Mouse (Mus musculus): ENCODE results near the gene Gas7.

Gene Gas7

GRCm38 (mm10) chr11:67722399-67723156 lies 267.3 kb downstream of the Gas7 start:
- no peak for DNase-seq (ENCODE audit: low read depth)

- no peak for DNase-seq (ENCODE audit: low read depth)
Observed at GRCm38 (mm10) chr11:67723231-67724013, 268.2 kb downstream of the Gas7 start.

- peak; percentile 75 for DNase-seq (ENCODE audit: low read depth)
Observed at GRCm38 (mm10) chr11:67727095-67727494, 271.9 kb downstream of the Gas7 start.

- no peak for DNase-seq (ENCODE audit: low read depth)
Observed at GRCm38 (mm10) chr11:67728726-67729125, 273.5 kb downstream of the Gas7 start.

- no peak for DNase-seq (ENCODE audit: low read depth)
Observed at GRCm38 (mm10) chr11:67731056-67731455, 275.8 kb downstream of the Gas7 start.

- no peak for DNase-seq (ENCODE audit: low read depth)
Observed at GRCm38 (mm10) chr11:67733726-67734125, 278.5 kb downstream of the Gas7 start.

GRCm38 (mm10) chr11:67734597-67734996 lies 279.4 kb downstream of the Gas7 start:
- DNase-seq (ENCODE audit: low read depth): no peak

GRCm38 (mm10) chr11:67738345-67738744 lies 283.1 kb downstream of the Gas7 start:
- no peak for DNase-seq (ENCODE audit: low read depth)

All from NIH3T3 (cell line).